Mouse (Mus musculus) frontal cortex, adult (tissue): ENCODE results near the gene Il1f10.

Source experiments
- ATAC-seq: cut with Nextera tagmentation; 2 replicates; pipeline ENCODE4 v1.9.2; 2017; ENCODE audit warnings: mild to moderate bottlenecking, moderate library complexity, mixed read lengths; ENCODE audit not compliant: low TSS enrichment

Il1f10 gene

DNA sequence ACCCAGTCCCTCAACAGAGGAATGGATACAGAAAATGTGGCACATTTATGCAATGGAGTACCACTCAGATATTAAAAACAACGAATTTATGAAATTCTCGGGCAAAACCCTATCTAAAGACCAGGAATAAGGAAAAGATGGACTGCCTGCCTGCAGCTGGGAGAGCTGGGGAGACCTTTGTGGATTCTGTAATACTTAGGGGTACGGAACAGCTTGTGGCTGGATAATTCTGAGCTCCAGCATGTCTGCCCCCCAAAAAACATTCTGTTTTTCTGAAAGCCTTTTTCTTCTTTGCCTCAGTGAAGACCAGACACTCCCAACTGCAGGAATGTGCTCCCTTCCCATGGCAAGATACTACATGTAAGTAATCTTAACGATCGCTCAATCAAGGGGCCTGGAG is at the start of gene Il1f10:
Gene Il1f10, plus strand, starts transcription at position 301 of the 400 bp plus-strand sequence.
- ATAC-seq = no peak

DNA sequence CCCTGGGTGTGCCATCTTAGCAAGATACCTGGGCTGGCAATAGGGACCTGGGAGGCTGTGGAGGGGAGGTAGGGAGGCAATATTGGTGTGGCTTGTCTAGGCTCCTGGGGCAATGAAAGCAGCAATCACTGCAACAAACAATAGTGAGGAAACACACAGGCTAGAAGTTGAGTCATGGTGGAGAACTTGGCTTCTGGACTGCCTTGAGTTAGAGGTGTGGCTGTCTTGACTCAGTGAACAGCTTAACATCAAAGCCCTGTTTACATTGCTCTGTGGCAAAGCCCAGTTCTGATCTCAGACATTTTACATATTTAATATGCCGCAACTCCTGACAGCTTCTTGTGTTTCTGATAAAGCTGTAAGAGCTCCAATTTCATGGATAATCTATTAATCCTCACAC is 23.5 kb upstream of the Il1f10 start:
- ATAC-seq = no peak

DNA sequence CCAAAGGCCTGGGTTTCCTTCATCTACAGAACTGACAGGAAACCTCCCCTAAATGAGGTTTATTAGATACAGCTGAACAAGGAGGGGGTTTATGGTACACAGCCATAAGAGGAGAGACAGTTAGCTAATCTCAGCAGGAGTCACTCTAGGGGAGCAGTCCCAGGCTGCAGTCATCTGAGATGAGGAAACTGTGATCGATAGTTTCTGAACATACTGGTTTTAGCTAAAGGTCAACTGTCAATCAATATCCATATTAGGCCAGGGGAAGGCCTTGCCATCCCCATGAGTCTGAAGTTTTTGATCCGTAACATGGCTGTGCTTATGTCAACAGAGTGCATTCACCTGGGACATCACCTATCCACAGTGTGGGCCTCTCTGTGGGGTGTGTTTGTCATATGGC is 17.4 kb upstream of the Il1f10 start:
- no peak for ATAC-seq

DNA sequence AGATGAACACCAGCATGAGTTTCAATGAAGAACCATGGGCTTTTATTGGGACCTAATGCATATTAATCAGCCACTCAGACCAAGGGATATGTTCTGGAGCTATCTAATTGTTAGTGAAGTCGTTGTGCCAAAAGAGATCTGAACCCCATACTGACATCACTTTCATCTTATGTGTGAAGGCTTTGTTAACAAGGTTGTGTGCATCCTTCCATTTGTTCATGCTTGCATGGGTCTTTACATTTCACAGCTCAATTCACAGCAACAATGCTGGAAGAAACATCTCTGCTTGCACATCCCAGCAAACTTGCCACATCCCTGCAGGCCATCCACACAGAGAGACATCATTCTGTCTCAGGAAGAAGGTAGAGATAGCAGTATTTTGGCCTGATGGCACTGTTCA is 15.8 kb upstream of the Il1f10 start:
- ATAC-seq = no peak

DNA sequence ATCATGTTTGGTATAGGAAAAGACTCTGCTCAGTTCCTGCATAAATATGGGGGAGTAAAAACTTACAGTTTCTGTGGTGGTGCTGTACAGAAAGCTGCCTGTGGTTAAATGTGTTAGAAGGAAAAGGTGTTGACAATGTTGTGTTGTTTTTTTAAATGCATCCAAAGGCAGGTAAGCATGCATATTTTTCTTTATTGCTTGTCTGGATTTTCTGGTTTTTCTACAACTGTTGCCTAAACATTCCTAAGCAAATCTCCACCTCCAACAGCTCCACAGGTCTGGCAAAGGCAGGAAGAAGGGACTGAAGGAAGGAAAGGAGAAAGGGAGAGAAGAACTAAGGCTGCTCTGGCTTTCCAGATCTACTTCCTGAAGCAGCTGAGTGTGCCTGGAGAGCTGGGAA is 14.3 kb upstream of the Il1f10 start, which contains the start of gene Il1f5:
Gene Il1f5, plus strand, starts transcription at position 301 of the 400 bp plus-strand sequence.
- ATAC-seq = no peak

DNA sequence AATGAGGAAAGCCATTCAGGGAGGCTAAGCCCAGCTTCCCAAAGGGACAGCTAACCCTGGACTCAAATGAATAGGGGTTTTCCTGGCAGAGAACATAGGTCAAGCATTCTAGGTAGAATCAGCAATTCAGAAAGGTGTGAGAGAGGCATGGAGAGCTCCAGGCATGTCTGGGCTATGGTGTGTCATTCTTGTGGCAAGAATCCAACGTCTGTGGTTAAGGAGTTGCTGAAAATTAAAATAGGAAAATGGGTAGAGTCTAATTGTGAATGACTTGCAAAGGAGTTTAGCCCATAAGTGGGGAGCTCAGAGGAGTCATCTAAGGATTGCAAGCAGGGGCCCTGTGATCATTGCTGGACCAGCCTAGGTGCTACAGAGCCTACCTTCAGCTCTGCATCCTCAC is 3.6 kb downstream of the Il1f10 start:
- no peak for ATAC-seq

DNA sequence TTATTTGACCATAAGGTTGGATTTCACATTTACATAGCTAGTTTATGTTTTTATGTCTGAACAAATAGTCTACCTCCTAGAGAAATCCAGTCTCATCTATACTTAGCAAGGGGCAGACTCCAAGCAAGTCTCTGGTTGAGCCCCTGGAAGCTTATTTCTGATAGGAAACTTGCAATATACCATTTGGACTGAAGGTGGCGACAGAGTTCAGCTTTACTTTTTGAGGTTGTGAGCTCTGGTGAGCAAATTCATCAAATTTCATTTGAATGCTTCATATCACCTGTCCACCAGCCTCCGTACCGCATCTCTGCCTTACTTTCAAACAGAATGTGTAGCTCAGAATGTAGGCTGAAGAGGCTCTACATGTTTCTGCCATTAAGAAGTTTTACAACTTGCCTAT is 5.8 kb downstream of the Il1f10 start:
- peak; percentile 65 for ATAC-seq

DNA sequence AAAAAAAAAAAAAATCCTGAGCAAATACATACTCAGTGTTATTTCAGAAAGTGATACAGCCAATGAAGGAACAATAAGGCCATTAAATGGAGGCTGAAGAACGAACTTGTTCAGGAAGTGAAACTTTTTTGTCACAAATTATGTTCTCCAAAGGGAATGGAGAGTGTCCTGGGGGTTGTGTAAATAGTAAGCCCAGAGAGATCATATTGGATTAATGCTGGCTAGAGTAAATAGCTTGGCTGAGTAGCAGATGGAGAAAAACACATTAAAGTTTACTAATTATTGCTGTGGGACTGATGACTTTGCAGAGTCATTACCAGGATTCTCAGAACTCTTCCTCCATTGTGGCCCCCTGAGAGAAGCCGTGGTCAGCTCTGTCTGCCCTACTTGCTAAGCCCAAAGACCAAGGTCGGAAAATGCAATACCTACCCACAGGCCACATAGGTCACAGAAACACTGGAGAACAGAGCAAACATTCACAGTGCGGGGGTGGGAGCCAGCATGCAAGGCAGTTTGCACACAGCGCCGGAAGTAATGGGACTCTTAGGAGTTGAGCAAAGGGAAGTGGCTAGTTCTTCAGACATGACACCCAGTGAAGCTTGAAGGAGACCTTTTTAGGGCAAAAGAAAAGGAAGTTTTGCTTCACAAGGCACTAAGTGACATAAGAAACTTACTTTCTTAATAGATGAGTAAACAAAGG is 20.5 kb downstream of the Il1f10 start:
- no peak for ATAC-seq

DNA sequence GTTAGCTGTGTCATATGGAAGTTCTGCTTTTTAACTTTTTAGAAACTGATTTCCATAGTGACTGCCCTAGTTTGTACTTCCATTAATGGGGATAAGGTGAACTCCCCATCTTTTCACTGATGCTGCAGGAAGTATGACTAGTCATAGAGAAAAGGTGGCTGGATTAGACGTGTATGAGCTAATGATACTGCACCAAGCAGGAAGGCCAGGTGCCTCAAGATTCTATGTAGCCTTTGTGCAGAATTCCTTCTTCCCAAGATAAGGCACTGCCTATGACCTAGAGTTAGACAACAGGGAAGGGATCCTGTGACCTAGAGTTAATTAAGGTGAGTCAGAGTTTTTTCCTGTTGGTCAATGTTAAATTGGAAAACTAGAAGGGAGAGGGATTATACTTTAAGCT is 25.9 kb downstream of the Il1f10 start:
- no peak for ATAC-seq

DNA sequence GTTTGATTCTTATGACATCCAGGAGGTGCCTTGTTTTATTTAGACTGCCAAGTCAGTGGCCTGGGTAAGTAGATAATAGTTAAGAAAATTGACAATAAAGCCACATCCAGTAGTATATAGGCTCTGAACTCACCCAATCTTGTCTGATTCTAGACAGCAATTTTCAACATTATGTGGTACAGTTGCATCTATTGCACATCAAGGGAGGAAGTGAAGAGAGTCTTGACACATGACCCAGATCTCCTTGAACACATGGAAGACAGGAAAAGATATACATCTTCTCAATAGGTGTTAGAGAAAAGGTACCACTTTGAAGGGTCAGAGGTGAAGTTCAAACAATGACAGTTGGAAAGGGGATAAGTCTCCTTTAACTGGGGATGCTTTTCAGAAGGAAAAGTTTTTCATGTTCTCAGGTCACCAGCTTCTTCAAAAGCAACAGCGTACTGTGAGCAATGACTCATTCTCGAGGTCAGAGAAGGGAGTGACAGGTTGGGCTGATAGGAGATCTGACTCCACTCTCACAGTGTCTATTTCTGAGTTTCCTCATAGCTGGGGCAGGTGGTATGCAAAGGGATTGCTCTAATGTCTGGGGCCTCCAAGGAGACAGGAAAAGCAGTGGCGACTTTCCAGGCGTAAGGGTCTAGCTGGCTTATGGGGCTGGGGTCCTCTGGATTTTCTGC is 27.1 kb downstream of the Il1f10 start:
- no peak for ATAC-seq

DNA sequence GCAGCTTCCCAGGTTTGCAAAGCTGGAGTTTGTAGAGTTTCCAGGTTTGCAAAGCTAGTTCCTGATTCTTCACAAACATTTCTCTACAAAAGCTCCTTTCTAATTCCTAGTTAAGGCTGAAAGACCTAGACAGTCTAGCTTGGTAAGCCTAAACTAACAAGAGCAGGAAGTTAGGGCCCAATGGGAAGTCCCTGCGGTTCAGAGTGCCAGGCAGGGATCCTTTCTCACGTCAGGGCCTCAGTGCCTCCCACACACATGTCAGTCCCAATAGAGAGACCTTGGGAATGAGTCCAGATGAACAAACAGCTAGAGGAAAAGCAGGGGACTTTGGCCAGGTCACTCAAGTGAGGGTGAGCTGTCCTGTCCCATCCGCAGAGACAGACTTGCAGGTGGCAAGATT is 44.3 kb downstream of the Il1f10 start:
- no peak for ATAC-seq

DNA sequence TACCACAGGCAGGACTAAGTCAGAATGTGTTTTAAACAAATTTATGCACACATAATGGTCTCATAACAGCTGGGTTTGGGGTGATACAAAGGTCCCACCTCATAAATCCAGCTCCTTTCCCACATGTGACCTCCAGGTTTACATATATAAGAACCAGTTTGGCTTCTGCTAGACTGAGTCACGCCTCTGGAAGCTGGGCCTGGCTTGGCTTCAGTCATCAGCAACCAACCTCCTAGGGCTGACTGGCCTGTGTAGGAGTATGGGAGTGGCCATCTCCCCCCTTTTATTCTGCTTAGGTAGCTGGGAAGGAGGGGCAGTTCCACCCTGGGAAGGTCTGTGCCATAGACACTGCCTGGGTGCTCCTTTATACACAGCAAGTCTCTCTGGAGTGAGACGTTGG is 45.5 kb downstream of the Il1f10 start, which contains the start of gene Il1rn:
Gene Il1rn, plus strand, starts transcription at position 309 of the 400 bp plus-strand sequence.
- ATAC-seq = no peak

DNA sequence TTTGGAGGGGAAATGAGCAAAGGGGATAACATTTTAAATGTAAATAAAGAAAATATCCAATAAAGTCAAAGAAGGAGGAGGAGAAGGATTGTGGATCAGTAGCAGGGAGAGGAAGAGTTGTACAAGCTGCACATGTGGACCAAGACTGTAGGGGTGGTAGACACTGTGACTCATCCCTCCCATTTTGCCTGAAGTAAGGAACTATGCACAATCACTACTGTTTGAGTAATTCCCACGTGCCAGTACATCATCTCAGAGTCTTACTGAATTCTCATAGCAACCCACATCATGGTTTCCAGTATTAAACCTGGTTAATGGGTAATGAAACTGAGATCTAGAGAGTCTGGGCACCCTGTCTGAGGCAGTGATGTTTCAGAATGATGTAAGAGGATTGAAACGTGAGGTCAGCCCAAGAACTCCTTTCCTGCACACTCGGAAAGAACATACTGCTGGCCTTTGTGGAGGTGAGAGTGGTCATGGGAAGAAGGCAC is 50.4 kb downstream of the Il1f10 start:
- ATAC-seq = no peak
